Mouse (Mus musculus) lung, adult 2 months (tissue): Measurements from ENCODE around the gene Gm10358.
"Not testable (repeated sequence)": the region's sequence is repeated elsewhere in the genome, so short reads cannot be mapped to it uniquely, and the experiment has no call there.

Source experiments
- CTCF ChIP-seq: fragments of 200-500 bp; IDR thresholded peaks from 2 replicates; pipeline ENCODE4 v1.5.1; 2011; ENCODE audit warnings: mild to moderate bottlenecking, low read length, control low read depth; ENCODE audit not compliant: insufficient read depth
- POLR2A ChIP-seq: fragments of 200-500 bp; IDR thresholded peaks from 2 replicates; pipeline ENCODE4 v1.6.1; 2011; ENCODE audit warnings: low read depth, mild to moderate bottlenecking, control low read depth, low read length, borderline replicate concordance; ENCODE audit errors: extremely low read depth

GRCm38 (mm10) chr8:75415696-75416095 is 9.3 kb upstream of the Gm10358 start:
- TF ChIP-seq CTCF, POLR2A: not testable (repeated sequence)
